Mouse (Mus musculus): ENCODE results near the gene Dlgap3.

Dlgap3 gene

DNA sequence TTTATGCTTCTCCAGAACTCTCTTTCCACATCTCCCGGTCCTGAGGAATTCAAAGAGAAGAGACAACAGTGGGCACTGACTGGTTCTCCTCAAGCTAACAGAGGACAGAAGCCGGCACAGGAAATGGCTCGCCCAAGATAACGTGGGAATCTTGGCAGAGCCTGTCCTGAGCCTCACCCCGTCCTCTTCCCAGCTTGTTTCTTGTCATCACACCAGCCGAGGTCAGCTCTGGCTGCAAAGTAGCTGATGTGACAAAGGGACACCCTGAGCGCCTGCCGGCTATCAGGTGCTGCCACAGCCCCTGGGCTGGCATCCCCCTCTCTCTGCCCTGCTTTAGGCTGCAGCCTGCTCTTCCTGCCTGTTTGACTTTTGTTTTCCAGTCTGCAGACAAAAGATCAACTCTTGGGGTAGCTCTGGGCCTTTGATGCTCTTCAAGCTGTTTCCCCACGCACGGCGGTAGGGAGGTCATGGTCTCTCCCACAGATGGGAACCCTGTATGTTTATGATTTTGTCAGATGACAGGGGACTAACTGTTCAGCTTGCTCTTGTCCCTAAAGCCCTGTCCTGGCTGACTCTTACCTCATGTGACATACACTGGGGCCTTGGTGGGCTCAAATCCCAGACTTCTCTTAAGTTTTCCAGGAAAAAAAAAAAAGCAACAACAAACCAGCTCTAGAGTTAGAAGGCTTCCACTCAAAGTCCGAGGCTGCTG is 89.3 kb downstream of the Dlgap3 start:
- in situ Hi-C loops (cut with MboI, MseI) = no loop called here

DNA sequence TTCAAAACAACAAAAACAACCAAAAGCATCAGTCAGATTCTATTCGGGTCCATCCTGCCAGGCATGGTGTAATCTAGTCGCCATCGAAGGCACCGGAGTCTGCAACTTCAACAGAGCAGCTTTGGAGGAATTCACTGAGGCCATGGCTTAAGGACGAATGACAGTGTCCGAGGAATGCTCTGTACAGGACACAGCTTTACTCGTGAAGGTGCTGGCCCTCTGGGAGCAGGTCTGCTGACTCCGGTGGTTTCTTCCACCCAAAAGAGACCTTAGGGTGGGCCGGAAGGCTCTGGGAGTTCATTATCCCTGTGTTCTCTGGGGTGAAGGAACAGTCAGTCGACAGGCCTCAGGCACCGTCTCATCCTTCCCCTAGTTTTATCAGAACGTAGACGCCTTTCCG is 92.6 kb downstream of the Dlgap3 start:
- in situ Hi-C loops (cut with MboI, MseI) = loop anchor here (5.0 kb wide), 1 partner anchor 69 kb away; no protein-coding TSS in a partner anchor

DNA sequence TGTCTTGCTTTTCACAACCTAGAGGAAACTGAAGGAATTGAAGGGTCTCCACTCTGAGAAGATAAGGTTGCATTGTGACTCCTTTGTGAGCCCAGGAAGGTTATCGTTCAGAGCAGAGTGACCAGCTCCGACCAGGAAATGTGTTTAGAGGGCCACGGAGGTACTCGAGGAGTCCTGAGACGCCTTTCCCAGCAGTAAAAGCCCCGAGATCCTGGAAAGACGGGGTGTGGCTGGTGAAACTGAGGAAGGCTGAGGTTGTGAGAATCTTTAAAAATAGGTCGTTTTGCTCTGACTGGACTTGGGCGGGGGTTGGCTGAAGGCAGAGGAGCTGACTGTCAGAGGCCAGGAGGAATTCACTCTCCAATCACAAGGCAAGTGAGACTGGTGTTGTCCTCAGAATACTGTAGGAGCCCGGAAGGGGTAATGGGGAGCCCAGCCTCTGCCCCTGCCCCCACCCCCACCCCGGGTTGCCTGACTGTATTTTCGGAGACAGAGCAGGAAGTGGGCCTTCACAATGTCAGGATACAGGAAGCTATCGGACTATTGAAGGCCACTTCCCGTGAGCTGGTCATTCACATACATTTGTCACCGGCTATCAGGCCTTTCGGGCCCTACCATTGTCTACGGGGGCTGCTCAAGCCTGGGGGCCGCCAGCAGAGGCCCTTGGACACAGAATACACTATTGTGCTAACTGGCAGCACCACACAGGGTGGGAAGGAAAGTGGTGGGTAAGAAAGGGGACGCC is 94.6 kb downstream of the Dlgap3 start:
- in situ Hi-C loops (cut with MboI, MseI) = loop anchor here (5.0 kb wide), 1 partner anchor 71 kb away; no protein-coding TSS in a partner anchor

DNA sequence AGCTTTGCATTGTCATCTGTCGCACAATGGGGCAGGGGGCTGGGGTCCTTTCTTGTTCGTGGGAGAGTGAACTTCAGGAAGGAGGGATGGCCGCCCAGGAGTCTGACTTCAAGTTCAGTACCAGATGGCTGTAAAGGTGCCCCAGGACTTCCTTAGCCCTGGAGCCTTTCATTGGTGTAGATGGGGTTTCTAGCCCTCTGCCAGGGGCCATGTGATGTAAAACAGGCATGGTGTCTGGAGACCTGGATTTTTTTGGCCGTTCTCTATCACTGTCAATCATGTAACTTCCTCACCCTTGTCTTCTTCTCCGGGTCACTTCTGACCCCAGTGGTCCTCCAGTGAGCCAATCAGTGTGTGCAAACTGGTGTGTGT is 95.2 kb downstream of the Dlgap3 start:
- in situ Hi-C loops (cut with MboI, MseI) = loop anchor here (5.0 kb wide), 1 partner anchor 72 kb away; no protein-coding TSS in a partner anchor

DNA sequence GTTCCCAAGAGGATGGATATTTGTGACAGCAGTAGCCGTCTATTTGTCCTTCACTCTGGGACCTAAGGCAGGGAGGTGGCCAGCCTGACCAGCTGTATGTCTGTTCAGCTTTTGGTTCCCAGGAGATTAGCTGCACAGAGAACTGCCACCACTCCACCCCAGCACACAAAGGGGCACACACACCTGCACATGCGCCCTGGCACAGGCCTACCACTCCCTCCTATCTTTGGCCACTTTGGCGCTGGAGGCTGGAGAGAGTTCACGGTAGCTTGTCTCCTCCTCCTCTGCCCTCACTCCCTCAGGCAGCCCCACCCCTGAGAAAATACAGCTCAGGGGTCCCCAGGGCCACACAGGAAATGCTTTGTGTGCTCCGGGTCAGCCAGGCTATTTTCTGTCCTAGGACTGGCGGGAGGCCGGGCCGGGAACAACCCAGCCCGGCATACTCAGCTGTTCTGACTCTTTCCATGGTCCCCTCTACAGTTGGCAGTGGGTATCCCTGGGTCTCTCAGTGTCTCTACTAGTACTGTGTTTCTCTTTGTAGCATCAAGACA is 109.5 kb downstream of the Dlgap3 start:
- in situ Hi-C loops (cut with MboI, MseI) = no loop called here

DNA sequence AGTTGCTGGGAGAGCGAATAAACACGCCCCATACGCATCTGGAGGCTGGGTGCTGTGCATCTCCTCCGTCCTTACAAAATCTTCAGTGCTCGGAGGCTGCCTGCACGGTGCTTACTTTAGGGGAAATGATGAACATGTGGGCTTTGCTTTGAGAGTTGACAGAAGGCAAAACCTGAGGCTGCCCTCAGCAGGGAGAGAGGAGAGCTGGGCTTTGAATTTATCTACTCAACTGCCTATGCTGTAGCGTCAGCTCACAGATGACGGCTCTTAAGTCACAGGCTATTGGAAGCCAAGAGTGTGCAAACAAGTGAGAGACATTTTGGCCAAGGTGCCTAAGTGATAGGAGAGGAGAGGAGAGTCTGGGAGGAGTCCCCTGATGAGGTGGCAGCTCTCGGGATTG is 110.2 kb downstream of the Dlgap3 start:
- in situ Hi-C loops (cut with MboI, MseI) = no loop called here
